Mouse (Mus musculus): Measurements from ENCODE around the gene Pdxdc1. TPM values are rescaled to one million over a fixed set of nuclear protein-coding genes. Genes with fewer than 3 reads are reported as not detected.
A peak's percentile ranks its signal among the peaks of the same experiment; 100 is the strongest.
"Not testable (repeated sequence)": the region's sequence is repeated elsewhere in the genome, so short reads cannot be mapped to it uniquely, and the experiment has no call there.

The Pdxdc1 gene
- 67.3 and 74.7 TPM in 2 replicates for polyA plus RNA-seq (2015; fragmentation: Nextera tagmentation; extraction: Ambion mirVana)

DNA sequence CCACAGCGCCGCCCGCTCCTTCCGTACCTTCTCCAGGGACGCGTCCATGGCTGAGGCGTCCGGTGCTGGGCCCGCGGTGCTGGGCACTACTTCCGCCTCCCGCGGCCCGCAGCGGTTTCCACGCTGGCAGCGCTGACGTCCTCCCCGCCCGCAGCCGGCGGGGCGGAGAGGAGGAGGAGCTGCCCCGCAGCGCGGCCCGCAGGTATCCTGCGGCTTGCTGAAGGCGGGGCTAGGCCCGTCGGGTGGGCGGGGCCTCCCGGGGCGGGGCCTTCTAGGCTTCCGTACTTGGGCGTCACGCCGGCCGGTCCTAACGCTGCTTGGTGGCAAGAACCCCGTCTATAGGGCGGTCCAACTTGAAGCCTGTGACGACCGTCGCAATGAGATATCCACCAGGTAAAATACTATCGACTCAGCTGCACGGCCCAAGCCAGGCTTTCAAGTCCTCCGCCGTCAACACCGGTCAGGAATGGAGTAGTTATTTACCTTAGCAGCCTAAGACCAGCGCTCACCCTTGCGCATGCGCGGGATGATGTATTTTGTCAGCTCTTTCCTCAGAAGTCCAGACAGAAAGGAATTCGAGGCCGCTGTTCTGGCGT lies at the start of gene Pdxdc1, which contains the start of gene Mpv17l:
Pdxdc1 (minus strand) TSS at position 244 of the 596 bp plus-strand sequence.
Mpv17l (plus strand) TSS at position 274 of the 596 bp plus-strand sequence.
- H3K4me1 ChIP-seq (replicated peaks): peaks cover 14% of the 10 kb centered on the region
- peak within 1 kb of the TSS; percentile 76 for H3K4me2 ChIP-seq
- no peaks in the 10 kb centered on the region for H3K27me3 ChIP-seq
- under 1% methylated on average over 51 of the region's 57 CpGs for WGBS
- peak within 1 kb of the TSS; percentile 95 for H3K27ac ChIP-seq
- H3K4me3 ChIP-seq: peak within 1 kb of the TSS; percentile 92
- no peaks in the 10 kb centered on the region for H3K9me3 ChIP-seq
- ATAC-seq (ENCODE audit: low FRiP score): peak; percentile 96
- H3K36me3 ChIP-seq: no peaks in the 10 kb centered on the region
- H3K9ac ChIP-seq: peak within 1 kb of the TSS; percentile 90

DNA sequence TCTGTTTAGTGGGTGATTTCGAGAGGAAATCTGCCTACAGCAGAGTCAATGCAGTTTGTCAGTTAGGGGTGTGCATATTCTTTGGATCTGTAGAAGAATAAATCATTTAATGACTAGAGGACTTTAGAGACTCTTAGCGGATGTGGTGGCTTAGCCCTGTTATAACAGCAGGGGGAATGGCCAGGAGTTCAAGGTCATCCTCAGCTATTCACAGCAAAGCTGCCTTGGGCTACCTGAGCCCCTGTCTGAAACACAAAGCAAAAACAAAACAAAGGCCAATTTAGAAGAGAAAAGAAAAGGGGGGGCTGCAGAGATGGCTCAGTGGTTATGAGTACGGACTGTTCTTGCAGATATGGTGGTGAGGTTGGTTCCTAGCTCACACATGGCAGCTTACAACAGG lies 48.3 kb upstream of the Pdxdc1 start:
- Histone ChIP-seq H3K9ac (no peak overlapping the region), H3K27ac (no peak overlapping the region), H3K4me3 (no peak overlapping the region), H3K4me1 (replicated peaks) (no peaks in the 10 kb centered on the region), H3K27me3 (no peaks in the 10 kb centered on the region), H3K4me2 (no peak overlapping the region), H3K9me3 (no peaks in the 10 kb centered on the region), H3K36me3 (no peaks in the 10 kb centered on the region)
- 83% methylated on average over 3 of the region's 3 CpGs for WGBS
- ATAC-seq (ENCODE audit: low FRiP score): no peak

GRCm38 (mm10) chr16:13946306-13946705 lies 43.4 kb upstream of the Pdxdc1 start:
- no peaks in the 10 kb centered on the region for H3K36me3 ChIP-seq
- H3K27me3 ChIP-seq: peaks cover 14% of the 10 kb centered on the region
- 75% methylated on average over 1 of the region's 1 CpGs for WGBS
- no peak overlapping the region for H3K4me2 ChIP-seq
- H3K27ac ChIP-seq: no peak overlapping the region
- H3K4me3 ChIP-seq: no peak overlapping the region
- no peak for ATAC-seq (ENCODE audit: low FRiP score)
- H3K9me3 ChIP-seq: no peaks in the 10 kb centered on the region
- peaks cover under 1% of the 10 kb centered on the region for H3K4me1 ChIP-seq (replicated peaks)
- no peak overlapping the region for H3K9ac ChIP-seq

DNA sequence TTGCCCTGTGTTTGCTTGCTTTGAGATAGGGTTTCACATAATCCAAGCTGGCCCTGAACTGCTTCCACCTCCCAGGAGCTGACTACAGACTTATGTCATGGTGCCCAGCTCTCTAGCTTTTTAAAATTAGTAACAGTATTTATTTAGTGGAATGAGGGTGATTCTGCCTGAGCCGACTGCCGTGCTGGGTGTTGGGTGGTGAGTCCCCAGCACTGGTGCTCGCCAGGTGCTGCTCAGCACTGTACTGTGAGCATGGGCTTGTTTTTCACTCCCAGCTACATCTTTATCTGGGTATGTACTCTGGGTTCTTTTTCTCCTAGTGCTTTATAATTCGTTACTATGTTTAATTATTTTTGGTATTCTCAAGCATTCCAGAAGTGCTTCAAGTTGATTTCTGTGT lies 42.2 kb upstream of the Pdxdc1 start:
- Histone ChIP-seq H3K27me3 (peaks cover 16% of the 10 kb centered on the region), H3K4me1 (replicated peaks) (peaks cover 9% of the 10 kb centered on the region), H3K36me3 (no peaks in the 10 kb centered on the region), H3K9me3 (no peaks in the 10 kb centered on the region), H3K9ac (no peak overlapping the region), H3K4me3 (no peak overlapping the region), H3K27ac (no peak overlapping the region), H3K4me2 (no peak overlapping the region)
- ATAC-seq (ENCODE audit: low FRiP score): no peak
- 83% methylated on average over 4 of the region's 4 CpGs for WGBS

DNA sequence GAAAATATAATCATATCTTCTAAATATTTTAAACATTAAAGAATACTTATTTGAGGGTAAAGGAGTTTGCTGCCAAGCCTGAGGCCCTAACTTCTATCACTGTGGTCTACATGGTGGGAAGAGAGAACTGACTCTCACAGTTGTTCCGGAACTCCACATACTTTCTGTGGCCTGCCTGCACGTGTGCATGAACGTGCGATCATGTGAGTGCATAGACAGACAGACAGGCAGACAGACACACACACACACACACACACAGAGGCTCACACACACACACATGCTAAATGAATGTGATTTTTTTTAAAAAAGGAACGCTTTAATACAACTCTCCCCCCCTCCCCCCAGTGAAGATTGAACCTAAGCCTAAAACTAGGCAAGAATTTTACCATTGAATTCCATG lies 41.8 kb upstream of the Pdxdc1 start:
- H3K36me3 ChIP-seq: no peaks in the 10 kb centered on the region
- H3K4me1 ChIP-seq (replicated peaks): peaks cover 10% of the 10 kb centered on the region
- WGBS: 88% methylated on average over 5 of the region's 5 CpGs
- H3K4me3 ChIP-seq: no peak overlapping the region
- H3K9ac ChIP-seq: no peak overlapping the region
- no peak overlapping the region for H3K27ac ChIP-seq
- ATAC-seq (ENCODE audit: low FRiP score): no peak
- H3K4me2 ChIP-seq: no peak overlapping the region
- no peaks in the 10 kb centered on the region for H3K9me3 ChIP-seq
- H3K27me3 ChIP-seq: peaks cover 16% of the 10 kb centered on the region

DNA sequence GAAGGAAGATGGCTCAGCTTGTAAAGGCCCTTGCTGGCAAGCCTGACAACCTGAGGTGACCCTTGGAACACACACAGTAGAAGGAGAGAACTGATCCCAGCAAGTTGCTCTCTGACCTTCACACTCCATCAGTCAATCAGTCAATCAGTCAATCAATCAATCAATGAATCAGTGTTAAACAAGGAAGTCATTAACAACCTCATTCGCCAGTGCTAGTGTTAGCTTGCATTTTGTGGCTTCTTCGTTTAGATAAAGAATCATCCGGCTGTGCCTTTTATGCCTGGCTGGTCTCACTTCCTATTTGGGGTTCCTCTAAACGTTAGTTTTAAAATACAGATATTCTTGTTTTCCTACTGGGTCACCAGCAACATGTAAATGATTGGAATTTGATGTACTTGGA lies 41.2 kb upstream of the Pdxdc1 start:
- no peak overlapping the region for H3K4me3 ChIP-seq
- no peaks in the 10 kb centered on the region for H3K36me3 ChIP-seq
- peaks cover 16% of the 10 kb centered on the region for H3K27me3 ChIP-seq
- no peaks in the 10 kb centered on the region for H3K9me3 ChIP-seq
- WGBS: 72% methylated on average over 4 of the region's 4 CpGs
- no peak for ATAC-seq (ENCODE audit: low FRiP score)
- no peak overlapping the region for H3K9ac ChIP-seq
- H3K4me1 ChIP-seq (replicated peaks): peaks cover 10% of the 10 kb centered on the region
- no peak overlapping the region for H3K27ac ChIP-seq
- H3K4me2 ChIP-seq: no peak overlapping the region

DNA sequence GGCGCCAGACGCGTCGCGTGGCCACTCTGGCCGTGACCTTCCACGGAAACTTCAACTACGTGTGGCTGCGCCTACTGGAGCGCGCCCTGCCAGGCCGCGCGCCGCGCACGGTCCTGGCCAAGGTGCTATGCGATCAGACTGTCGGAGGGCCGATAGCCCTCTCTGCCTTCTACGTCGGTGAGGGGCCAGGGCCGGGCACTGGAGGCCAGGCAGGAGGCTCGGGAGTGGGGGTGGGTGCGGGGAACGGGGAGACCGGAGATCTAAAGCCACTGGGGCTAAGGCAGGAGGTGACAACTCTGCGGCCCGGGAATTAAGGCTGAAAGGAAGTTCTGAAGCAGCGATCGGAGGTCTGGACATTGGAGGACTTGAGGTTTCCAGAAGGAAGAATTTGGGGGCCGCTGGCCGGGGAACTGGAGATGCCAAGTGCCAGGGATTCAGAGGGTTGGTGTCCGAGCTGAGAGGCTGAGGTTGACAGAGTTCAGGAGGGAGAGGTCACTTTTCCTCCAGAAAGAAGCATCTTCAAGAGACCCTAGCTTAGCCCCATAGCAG lies 38.0 kb upstream of the Pdxdc1 start:
- WGBS: 3% methylated on average over 33 of the region's 34 CpGs
- Histone ChIP-seq H3K36me3 (no peaks in the 10 kb centered on the region), H3K9ac (peak overlapping the region; percentile 78), H3K27me3 (peaks cover 16% of the 10 kb centered on the region), H3K4me1 (replicated peaks) (peaks cover 10% of the 10 kb centered on the region), H3K4me3 (peak overlapping the region; percentile 72), H3K4me2 (peak overlapping the region; percentile 96), H3K9me3 (no peaks in the 10 kb centered on the region), H3K27ac (peak overlapping the region; percentile 69)
- peak; percentile 90 for ATAC-seq (ENCODE audit: low FRiP score)

DNA sequence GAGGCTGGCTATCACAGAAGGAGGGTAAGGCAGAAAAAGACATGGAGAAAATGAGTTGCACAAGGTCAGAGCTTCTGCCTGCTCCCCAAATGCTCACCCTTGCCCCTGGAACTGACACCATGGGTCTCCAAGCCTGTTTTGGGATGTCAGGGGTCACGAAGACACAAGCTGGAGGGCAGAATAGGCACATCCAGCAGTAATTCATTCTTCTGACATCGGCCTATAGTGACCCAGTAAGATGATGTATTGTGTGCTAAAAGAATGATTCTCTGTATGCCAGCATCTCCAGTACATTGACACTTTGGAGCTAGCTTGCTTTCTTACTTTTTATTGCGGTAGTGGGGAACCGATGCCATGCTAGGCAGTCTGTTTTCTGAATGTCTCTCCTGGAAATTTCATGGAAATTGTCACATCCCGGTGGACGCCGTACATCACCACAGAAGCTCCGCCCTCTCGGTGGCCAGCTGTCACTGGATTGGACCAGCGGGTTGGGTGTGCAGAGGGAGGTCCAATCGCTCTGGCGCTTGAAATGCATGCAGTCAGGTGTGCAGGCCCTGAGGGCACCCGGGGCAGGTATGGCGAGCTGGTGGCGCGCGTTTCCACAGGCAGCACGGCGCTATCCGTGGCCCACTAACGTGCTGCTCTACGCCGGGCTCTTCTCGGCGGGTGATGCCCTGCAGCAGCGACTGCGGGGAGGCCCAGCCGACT lies 37.4 kb upstream of the Pdxdc1 start:
- H3K4me2 ChIP-seq: peak overlapping the region; percentile 96
- ATAC-seq (ENCODE audit: low FRiP score): peak; percentile 99

GRCm38 (mm10) chr16:13927456-13928075 lies 24.6 kb upstream of the Pdxdc1 start:
- Histone ChIP-seq H3K27ac (no peak overlapping the region), H3K9me3 (0 out of 2 replicates have a peak, but pooled peaks cover 11% of the 10 kb centered on the region), H3K4me1 (replicated peaks) (no peaks in the 10 kb centered on the region), H3K36me3 (peaks cover 8% of the 10 kb centered on the region), H3K9ac (no peak overlapping the region), H3K4me3 (no peak overlapping the region), H3K27me3 (no peaks in the 10 kb centered on the region), H3K4me2 (no peak overlapping the region)
- 93% methylated on average over 4 of the region's 4 CpGs for WGBS
- ATAC-seq (ENCODE audit: low FRiP score): no peak

More for the DNA sequence above, 37.4 kb upstream of the Pdxdc1 start:
- peaks cover 10% of the 10 kb centered on the region for H3K4me1 ChIP-seq (replicated peaks)
- peak overlapping the region; percentile 72 for H3K4me3 ChIP-seq
- 2% methylated on average over 28 of the region's 28 CpGs for WGBS
- H3K27ac ChIP-seq: peak overlapping the region; percentile 69
- H3K27me3 ChIP-seq: peaks cover 16% of the 10 kb centered on the region
- H3K9ac ChIP-seq: peak overlapping the region; percentile 78
- no peaks in the 10 kb centered on the region for H3K9me3 ChIP-seq
- H3K36me3 ChIP-seq: no peaks in the 10 kb centered on the region

- ATAC-seq (ENCODE audit: low FRiP score); H3K27me3 ChIP-seq; H3K4me2 ChIP-seq; H3K9ac ChIP-seq; H3K27ac ChIP-seq; H3K36me3 ChIP-seq; H3K4me1 ChIP-seq (replicated peaks); H3K4me3 ChIP-seq: not testable (repeated sequence)
- WGBS: 98% methylated on average over 5 of the region's 5 CpGs
- H3K9me3 ChIP-seq: peaks cover 14% of the 10 kb centered on the region; the same call in 1 of the 2 replicates
These were observed 20.0 kb upstream of the Pdxdc1 start for GRCm38 (mm10) chr16:13922966-13923365.

GRCm38 (mm10) chr16:13922499-13922898 lies 19.6 kb upstream of the Pdxdc1 start:
- H3K9me3 ChIP-seq: peaks cover 17% of the 10 kb centered on the region; the same call in 1 of the 2 replicates
- not testable (repeated sequence) for H3K4me3 ChIP-seq; H3K4me1 ChIP-seq (replicated peaks); ATAC-seq (ENCODE audit: low FRiP score); H3K27me3 ChIP-seq; H3K9ac ChIP-seq; H3K27ac ChIP-seq; H3K4me2 ChIP-seq; H3K36me3 ChIP-seq
- 92% methylated on average over 3 of the region's 3 CpGs for WGBS

DNA sequence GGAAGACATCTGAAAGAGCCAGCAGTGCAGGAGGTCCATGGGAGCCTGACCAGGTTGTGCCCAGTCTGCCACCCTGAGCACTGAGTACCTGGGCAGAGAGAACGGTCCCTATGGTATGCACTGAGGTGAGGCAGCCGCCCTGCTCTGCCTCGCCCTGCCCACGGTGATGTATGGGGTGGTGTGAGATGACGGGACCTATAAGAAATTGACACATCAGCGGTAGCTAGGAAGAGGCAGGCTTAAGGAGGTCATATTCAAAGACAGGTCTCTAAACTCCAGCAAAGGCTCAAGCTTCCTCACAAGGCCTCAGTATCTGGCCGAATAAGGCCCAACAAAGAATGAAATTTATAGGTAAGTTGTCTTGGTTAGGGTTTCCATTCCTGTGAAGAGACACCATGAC lies 18.9 kb upstream of the Pdxdc1 start:
- no peak for ATAC-seq (ENCODE audit: low FRiP score)
- no peak overlapping the region for H3K4me2 ChIP-seq
- WGBS: 97% methylated on average over 7 of the region's 7 CpGs
- no peaks in the 10 kb centered on the region for H3K4me1 ChIP-seq (replicated peaks)
- H3K9ac ChIP-seq: no peak overlapping the region
- no peak overlapping the region for H3K4me3 ChIP-seq
- H3K9me3 ChIP-seq: peaks cover 20% of the 10 kb centered on the region; the same call in 1 of the 2 replicates
- no peaks in the 10 kb centered on the region for H3K27me3 ChIP-seq
- no peak overlapping the region for H3K27ac ChIP-seq
- H3K36me3 ChIP-seq: peaks cover 3% of the 10 kb centered on the region; the same call in 1 of the 2 replicates

Data from hindbrain, embryonic 13.5 days (tissue).